Mouse (Mus musculus) skeletal muscle tissue, postnatal 0 days (tissue): ENCODE measurements around the gene Olfr1393. TPM values are rescaled to one million over a fixed set of nuclear protein-coding genes. Genes with fewer than 3 reads are reported as not detected.

Experiments
- polyA plus RNA-seq: library from polyadenylated mRNA; unstranded; fragments of >200 nt; fragmentation: Nextera tagmentation; extraction: Ambion mirVana; gene quantifications from 2 replicates; pipeline ENCODE4 v1.2.1, GENCODE M21; 2015

Gene Olfr1393
- 0.09 TPM in 1 of 2 replicates, not detected in the other for polyA plus RNA-seq

GRCm38 (mm10) chr11:49278222-49278621 lies at the start of gene Olfr1393:
Olfr1393 (plus strand) TSS chr11:49278304.

DNA sequence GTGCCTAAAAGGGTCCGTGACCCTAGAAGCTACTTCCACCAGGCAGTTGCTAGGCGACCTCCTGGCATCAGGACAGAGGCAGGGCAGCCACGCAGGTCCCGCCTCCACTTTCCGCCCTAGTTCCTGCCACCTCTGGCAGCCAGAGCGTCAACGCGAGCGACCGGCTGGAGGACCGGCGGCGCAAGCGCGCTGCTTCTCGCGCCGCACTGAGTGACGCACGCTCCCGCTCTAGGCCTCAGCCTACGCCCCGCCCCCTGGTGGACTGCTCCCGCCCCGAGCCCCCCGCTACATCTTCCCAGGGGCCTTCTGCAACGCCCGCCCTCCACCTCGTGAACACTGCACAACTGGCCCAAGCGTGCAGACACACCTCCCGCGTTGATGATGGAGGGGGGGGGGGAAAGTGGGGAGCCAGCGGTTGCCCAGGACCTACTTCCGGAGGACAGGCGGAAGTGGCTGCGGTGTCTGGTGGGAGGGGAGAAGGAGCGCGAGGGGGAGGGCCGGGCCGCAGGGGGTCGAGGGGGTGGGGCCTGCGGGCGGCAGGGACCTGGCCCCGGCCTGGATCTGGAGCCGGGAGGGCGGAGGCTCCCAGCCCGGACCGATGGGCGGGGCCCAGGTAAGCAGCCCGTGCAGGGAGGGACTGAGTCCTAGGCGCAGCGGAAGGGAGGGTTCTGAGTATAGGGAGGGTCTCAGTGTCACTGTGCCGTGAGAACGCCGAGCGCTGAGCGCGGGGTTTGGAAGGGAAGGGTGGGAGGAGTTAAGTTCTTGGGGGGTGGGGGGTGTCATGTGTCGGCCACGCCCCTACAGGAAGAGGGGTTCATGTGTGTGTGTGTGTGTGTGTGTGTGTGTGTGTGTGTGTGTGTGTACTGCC lies 34.1 kb upstream of the Olfr1393 start, which contains the start of gene Mgat1:
TSS of gene Mgat1 (plus strand) at position 465 of the 868 bp plus-strand sequence.

DNA sequence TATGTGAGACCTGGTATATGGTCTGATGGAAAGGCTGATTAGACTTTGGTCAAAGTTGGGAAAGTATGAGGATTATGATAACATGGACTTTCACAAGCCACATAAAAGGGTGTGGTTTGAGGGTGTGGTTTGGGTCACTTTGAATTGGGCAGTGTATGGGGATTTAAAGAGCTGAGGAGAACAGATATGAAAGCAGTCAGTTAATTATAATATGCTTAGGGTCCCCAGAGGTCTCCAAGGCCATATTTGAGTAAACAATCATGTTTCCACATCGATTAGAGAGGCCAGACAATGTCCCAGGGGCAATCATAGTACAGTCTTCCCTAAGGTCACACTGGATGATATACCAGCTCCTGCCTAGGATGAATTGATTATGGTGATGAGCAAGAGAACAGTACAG lies 6.9 kb downstream of the Olfr1393 start, which contains the start of gene Olfr1392:
TSS of gene Olfr1392 (plus strand) at position 301 of the 400 bp plus-strand sequence.

GRCm38 (mm10) chr11:49304441-49304840 lies 26.3 kb downstream of the Olfr1393 start, which contains the start of gene Olfr10:
Olfr10 (plus strand) TSS chr11:49304741.

DNA sequence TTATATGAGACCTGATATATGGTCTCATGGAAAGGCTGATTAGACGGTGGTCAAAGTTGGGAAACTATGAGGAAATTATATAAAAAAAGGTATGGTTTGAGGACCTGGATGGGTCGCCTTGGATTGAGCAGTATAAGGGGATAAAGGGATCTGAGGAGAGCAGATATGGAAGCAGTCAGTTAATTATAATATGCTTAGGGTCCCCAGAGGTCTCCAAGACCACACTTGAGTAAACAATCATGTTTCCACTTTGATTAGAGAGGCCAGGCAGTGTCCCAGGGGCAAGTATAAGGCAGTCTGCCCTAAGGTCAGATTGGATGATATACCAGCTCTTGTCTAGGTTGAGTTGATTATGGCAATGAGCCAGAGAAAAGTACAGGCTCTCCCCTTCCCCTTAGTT lies 44.3 kb downstream of the Olfr1393 start, which contains the start of gene Olfr1391:
TSS of gene Olfr1391 (plus strand) at position 301 of the 400 bp plus-strand sequence.

Other genes with a start within 250 kb of the Olfr1393 start
- gene 9930111J21Rik2, start 227.1 kb upstream of the Olfr1393 start, polyA plus RNA-seq = 0.69 and 0.95 TPM in 2 replicates
- 0.36 and 0.54 TPM in 2 replicates for gene Tgtp2, start 214.1 kb upstream of the Olfr1393 start, polyA plus RNA-seq
- 2.7 and 3.1 TPM in 2 replicates for gene Ifi47, start 201.7 kb upstream of the Olfr1393 start, polyA plus RNA-seq
- 0.12 and 0.13 TPM in 2 replicates for gene Olfr1396, start 163.4 kb upstream of the Olfr1393 start, polyA plus RNA-seq
- gene Olfr1395, start 136.0 kb upstream of the Olfr1393 start, polyA plus RNA-seq = not detected in 2 replicates
- not detected in 2 replicates for gene Olfr1394, start 123.9 kb upstream of the Olfr1393 start, polyA plus RNA-seq
- 3.6 and 4.6 TPM in 2 replicates for gene Btnl9, start 91.1 kb upstream of the Olfr1393 start, polyA plus RNA-seq
- gene Zfp62, start 75.0 kb upstream of the Olfr1393 start, polyA plus RNA-seq = 13.0 and 14.6 TPM in 2 replicates
- gene Mgat1, start 34.1 kb upstream of the Olfr1393 start, polyA plus RNA-seq = 37.9 and 43.1 TPM in 2 replicates
- gene Olfr1392, start 7.0 kb downstream of the Olfr1393 start, polyA plus RNA-seq = not detected in 2 replicates
- not detected in 2 replicates for gene Olfr10, start 26.4 kb downstream of the Olfr1393 start, polyA plus RNA-seq
- gene Olfr1391, start 44.4 kb downstream of the Olfr1393 start, polyA plus RNA-seq = not detected in 2 replicates
- gene Olfr1390, start 56.9 kb downstream of the Olfr1393 start, polyA plus RNA-seq = not detected in 2 replicates
- not detected in 2 replicates for gene Olfr1389, start 144.8 kb downstream of the Olfr1393 start, polyA plus RNA-seq
- gene Olfr1388, start 158.3 kb downstream of the Olfr1393 start, polyA plus RNA-seq = not detected in 2 replicates
- gene Olfr1387, start 177.0 kb downstream of the Olfr1393 start, polyA plus RNA-seq = not detected in 2 replicates
- not detected in 2 replicates for gene Olfr1386, start 186.7 kb downstream of the Olfr1393 start, polyA plus RNA-seq
- gene Olfr1385, start 210.8 kb downstream of the Olfr1393 start, polyA plus RNA-seq = not detected in 2 replicates
- not detected in 2 replicates for gene Olfr1384, start 228.4 kb downstream of the Olfr1393 start, polyA plus RNA-seq
- gene Olfr1383, start 241.3 kb downstream of the Olfr1393 start, polyA plus RNA-seq = not detected in 2 replicates
- not detected in 2 replicates for gene Olfr1382, start 249.9 kb downstream of the Olfr1393 start, polyA plus RNA-seq